11 mouse cellular contexts compared by ENCODE assay signal in genomic region chr14:44850637-44851036, GRCm38 (mm10). TPM values are rescaled to one million over a fixed set of nuclear protein-coding genes. Genes with fewer than 3 reads are reported as not detected.
DNase-seq lines count a peak whose midpoint lies in the region; ATAC-seq and TF ChIP-seq lines count a peak whose summit lies in the region.
"Not testable (repeated sequence)": the region's sequence is repeated elsewhere in the genome, so short reads cannot be mapped to it uniquely, and the experiment has no call there.
"Had no signal": no experiment of that assay in that cellular context is flagged by ENCODE, and none has a peak within 500 bp of the region (broad histone marks: within the 10 kb centered on the region; RNA-seq: fewer than 3 reads in every experiment).

No protein-coding gene starts in this region.

- H3K9me3 ChIP-seq in E14TG2a.4 (ENCODE audit: low read length); forebrain, embryonic 11.5 days (ENCODE audit: control insufficient read depth, low read length); intestine, postnatal 0 days (ENCODE audit: control insufficient read depth); neural tube, embryonic 13.5 days: not testable (repeated sequence)

- DNase-seq in cerebellum, postnatal 10 days = peak; percentile 13 to 32
- not testable (repeated sequence) for DNase-seq in forebrain, embryonic 11.5 days (ENCODE audit: low spot score); layer of hippocampus, adult 2 months (ENCODE audit: low spot score in 2 of 2)

- H3K27ac ChIP-seq in forebrain, embryonic 11.5 days (ENCODE audit: low read depth, low read length); intestine, postnatal 0 days (ENCODE audit: low read depth, low read length); layer of hippocampus, adult 2 months; neural tube, embryonic 13.5 days (replicated peaks): not testable (repeated sequence)

- H3K4me2 ChIP-seq in forebrain, embryonic 11.5 days (ENCODE audit: low read depth, low read length, severe bottlenecking); intestine, postnatal 0 days (replicated peaks; ENCODE audit: low read depth); neural tube, embryonic 13.5 days: not testable (repeated sequence)

- TF ChIP-seq CTCF in E14TG2a.4 (conservative IDR thresholded peaks at IDR 0.05; ENCODE audit: low read length) = peak; percentile 51
- TF ChIP-seq CTCF in intestine, postnatal 0 days (IDR thresholded peaks at IDR 0.05; ENCODE audit: low read depth) = peak; percentile 69
- TF ChIP-seq CTCF in layer of hippocampus, adult 2 months (conservative IDR thresholded peaks at IDR 0.05) = peak; percentile 67

- H3K36me3 ChIP-seq in E14TG2a.4 (ENCODE audit: insufficient read depth, low read length); forebrain, embryonic 11.5 days (ENCODE audit: control insufficient read depth, insufficient read depth, low read length); intestine, postnatal 0 days (ENCODE audit: control insufficient read depth, insufficient read depth); neural tube, embryonic 13.5 days: not testable (repeated sequence)

- H3K9ac ChIP-seq in forebrain, embryonic 11.5 days (ENCODE audit: low read length); intestine, postnatal 0 days (ENCODE audit: low read depth, low read length); neural tube, embryonic 13.5 days: not testable (repeated sequence)

- H3K4me1 ChIP-seq in E14TG2a.4 (replicated peaks; ENCODE audit: low read depth, low read length) = peaks cover 32% of the 10 kb centered on the region
- not testable (repeated sequence) for H3K4me1 ChIP-seq in forebrain, embryonic 11.5 days (replicated peaks; ENCODE audit: control insufficient read depth, insufficient read depth, low read length); intestine, postnatal 0 days (replicated peaks; ENCODE audit: control insufficient read depth, insufficient read depth, low read length); neural tube, embryonic 13.5 days (replicated peaks)

- 2% methylated on average over 3 of the region's 3 CpGs for WGBS in forebrain, embryonic 11.5 days
- 9% methylated on average over 3 of the region's 3 CpGs for WGBS in intestine, postnatal 0 days
- 3% methylated on average over 3 of the region's 3 CpGs for WGBS in neural tube, embryonic 13.5 days

- ATAC-seq in forebrain, embryonic 11.5 days (replicated peaks; ENCODE audit: low FRiP score) = peak; percentile 79
- ATAC-seq in hematopoietic stem cell, adult 5-6 weeks (replicated peaks in 1 of 2; ENCODE audit: insufficient read depth in 1 of 2, low FRiP score in 2 of 2, low TSS enrichment in 1 of 2, low read depth in 1 of 2, poor library complexity in 2 of 2, severe bottlenecking in 2 of 2) = peak; percentile 76 to 91; a peak in 3 of 4 replicates
- not testable (repeated sequence) for ATAC-seq in intestine, postnatal 0 days
- ATAC-seq in megakaryocyte-erythroid progenitor cell, adult 5-6 weeks (replicated peaks; ENCODE audit: low FRiP score, low TSS enrichment, poor library complexity, severe bottlenecking) = peak; percentile 59; the same call in 1 of the 2 replicates
- peak; percentile 71; the same call in 1 of the 2 replicates for ATAC-seq in neural tube, embryonic 13.5 days (ENCODE audit: low read depth)

- peaks cover 10% of the 10 kb centered on the region for H3K27me3 ChIP-seq in E14TG2a.4 (ENCODE audit: insufficient read depth, low read length)
- not testable (repeated sequence) for H3K27me3 ChIP-seq in forebrain, embryonic 11.5 days (ENCODE audit: control insufficient read depth, insufficient read depth, low read length); intestine, postnatal 0 days (replicated peaks; ENCODE audit: control insufficient read depth, insufficient read depth, low read length); neural tube, embryonic 13.5 days

- not testable (repeated sequence) for H3K4me3 ChIP-seq in E14TG2a.4 (replicated peaks; ENCODE audit: low read length); forebrain, embryonic 11.5 days (ENCODE audit: low read depth, low read length); intestine, postnatal 0 days (ENCODE audit: low read depth, low read length); layer of hippocampus, adult 2 months; neural tube, embryonic 13.5 days

RNA-seq across cellular contexts. Expression of gene Ptgdr, which starts 8.5 kb away (rescaled TPM):
- not detected in 2 replicates for polyA plus RNA-seq in forebrain, embryonic 11.5 days (2014; fragmentation: Nextera tagmentation; extraction: Ambion mirVana)
- total RNA-seq in hematopoietic stem cell, adult 5-6 weeks (2017) = not detected in 2 replicates
- 0.75 and 0.93 TPM in 2 replicates for polyA plus RNA-seq in intestine, postnatal 0 days (2015; fragmentation: Nextera tagmentation; extraction: Ambion mirVana)
- under 1 TPM; 0.54 to 0.66 TPM for total RNA-seq in layer of hippocampus, adult 2 months (2021)
- not detected in 2 replicates for total RNA-seq in megakaryocyte-erythroid progenitor cell, adult 5-6 weeks (2014; fragmentation: Nextera tagmentation)
- total RNA-seq in megakaryocyte-erythroid progenitor cell, adult 5-6 weeks (2017) = not detected in 2 replicates
- polyA plus RNA-seq in neural tube, embryonic 13.5 days (2015; fragmentation: Nextera tagmentation; extraction: Ambion mirVana) = 0.47 and 0.53 TPM in 2 replicates
- total RNA-seq: gastrocnemius, adult 18-20 months; monocyte, adult 5-6 weeks had no signal
- polyA plus RNA-seq: heart, embryonic 10.5 days had no signal
